Mouse (Mus musculus) C2C12 (cell line): ENCODE data around the gene Bbs4.

Experiments
- CTCF ChIP-seq: IDR thresholded peaks from one replicate; pipeline ENCODE4 v1.5.1; 2011; ENCODE audit not compliant: control insufficient read depth, insufficient read depth, insufficient read length
- MAX ChIP-seq: IDR thresholded peaks from one replicate; pipeline ENCODE4 v1.6.1; 2011; ENCODE audit warnings: mild to moderate bottlenecking, control low read depth

GRCm38 (mm10) chr9:59278694-59279093 is 74.6 kb downstream of the Bbs4 start:
- TF ChIP-seq MAX: no peak
- TF ChIP-seq CTCF: no peak
